Mouse (Mus musculus): ENCODE measurements around the gene Lhpp. TPM values are rescaled to one million over a fixed set of nuclear protein-coding genes. Genes with fewer than 3 reads are reported as not detected.
A peak's percentile ranks its signal among the peaks of the same experiment; 100 is the strongest.

The Lhpp gene
- polyA plus RNA-seq, 1 experiment from 2014 or later = 46.6 TPM

DNA sequence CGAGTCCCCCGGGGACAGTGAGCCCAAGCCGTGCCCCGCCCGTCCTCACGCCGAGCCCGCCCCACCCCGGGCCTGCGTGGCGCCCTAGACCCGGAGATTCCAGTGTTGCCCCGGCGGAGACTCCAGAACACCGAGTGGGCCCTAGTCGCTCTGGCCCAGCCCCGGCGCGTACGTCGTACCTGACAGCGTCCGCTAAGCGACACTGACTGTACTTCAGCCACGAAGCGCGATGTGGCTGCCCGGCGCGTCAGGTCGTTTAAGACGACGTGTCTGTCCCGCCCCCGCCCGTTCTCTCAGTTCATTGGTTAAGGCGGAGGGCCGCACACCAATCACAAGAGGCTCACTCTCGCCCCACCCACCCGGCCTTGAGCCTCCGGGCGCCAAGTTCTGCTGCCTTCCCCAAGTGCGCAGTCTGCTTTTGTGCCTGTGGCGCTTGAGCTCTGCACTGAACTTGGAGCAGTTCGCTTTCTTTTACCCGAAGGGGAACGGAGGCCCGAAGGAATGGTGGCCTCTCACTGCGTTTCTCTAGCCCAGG lies 34.3 kb upstream of the Lhpp start, which contains the start of gene Oat:
Oat (minus strand) TSS at position 283 of the 535 bp plus-strand sequence.
- H3K4me2 ChIP-seq (replicated peaks) = peak within 1 kb of the TSS; percentile 79
- peak; percentile 97 for ATAC-seq (ENCODE audit: low FRiP score)
- H3K4me1 ChIP-seq (replicated peaks; ENCODE audit: control insufficient read depth, insufficient read depth, low read length) = peaks cover 6% of the 10 kb centered on the region; the same call in 1 of the 2 replicates
- peak; percentile 92 for DNase-seq (ENCODE audit: low spot score)
- H3K27me3 ChIP-seq (ENCODE audit: control insufficient read depth, insufficient read depth, low read length) = 0 out of 2 replicates have a peak, but pooled peaks cover 5% of the 10 kb centered on the region
- H3K36me3 ChIP-seq (replicated peaks; ENCODE audit: control insufficient read depth, insufficient read depth) = no peaks in the 10 kb centered on the region
- H3K9ac ChIP-seq = peak within 1 kb of the TSS; percentile 66
- no peaks in the 10 kb centered on the region for H3K9me3 ChIP-seq (ENCODE audit: control insufficient read depth, low read length)
- H3K4me3 ChIP-seq (replicated peaks; ENCODE audit: low read length) = peak within 1 kb of the TSS; percentile 60
- 1% methylated on average over 49 of the region's 49 CpGs for WGBS
- peak within 1 kb of the TSS; percentile 92 for H3K27ac ChIP-seq

DNA sequence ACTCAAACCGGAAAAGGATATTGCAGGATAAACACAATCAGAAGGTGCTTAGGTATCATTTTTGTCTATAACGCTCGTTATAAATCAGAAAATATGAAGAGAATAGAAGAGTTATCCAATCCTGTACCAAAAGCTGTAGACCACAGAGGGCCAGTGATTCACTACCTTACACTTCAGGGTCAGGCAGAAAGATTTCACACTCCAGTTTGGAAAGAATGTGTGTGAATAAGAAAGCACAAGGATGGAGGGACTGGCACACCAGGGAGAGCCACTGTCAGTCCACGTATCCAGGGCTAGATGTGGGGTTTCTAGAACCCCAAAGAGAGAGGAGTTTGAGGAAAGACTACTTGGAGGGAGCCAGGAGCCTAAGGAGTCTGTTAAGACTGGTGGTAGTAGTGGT lies 33.5 kb upstream of the Lhpp start:
- Histone ChIP-seq H3K4me3 (replicated peaks; ENCODE audit: low read length) (no peak overlapping the region), H3K4me1 (replicated peaks; ENCODE audit: control insufficient read depth, insufficient read depth, low read length) (peaks cover 6% of the 10 kb centered on the region; the same call in 1 of the 2 replicates), H3K27ac (no peak overlapping the region), H3K4me2 (replicated peaks) (peak overlapping the region; percentile 79), H3K9ac (no peak overlapping the region), H3K9me3 (ENCODE audit: control insufficient read depth, low read length) (no peaks in the 10 kb centered on the region), H3K36me3 (replicated peaks; ENCODE audit: control insufficient read depth, insufficient read depth) (no peaks in the 10 kb centered on the region), H3K27me3 (ENCODE audit: control insufficient read depth, insufficient read depth, low read length) (0 out of 2 replicates have a peak, but pooled peaks cover 5% of the 10 kb centered on the region)
- ATAC-seq (ENCODE audit: low FRiP score) = no peak
- 60% methylated on average over 4 of the region's 4 CpGs for WGBS
- no peak for DNase-seq (ENCODE audit: low spot score)

DNA sequence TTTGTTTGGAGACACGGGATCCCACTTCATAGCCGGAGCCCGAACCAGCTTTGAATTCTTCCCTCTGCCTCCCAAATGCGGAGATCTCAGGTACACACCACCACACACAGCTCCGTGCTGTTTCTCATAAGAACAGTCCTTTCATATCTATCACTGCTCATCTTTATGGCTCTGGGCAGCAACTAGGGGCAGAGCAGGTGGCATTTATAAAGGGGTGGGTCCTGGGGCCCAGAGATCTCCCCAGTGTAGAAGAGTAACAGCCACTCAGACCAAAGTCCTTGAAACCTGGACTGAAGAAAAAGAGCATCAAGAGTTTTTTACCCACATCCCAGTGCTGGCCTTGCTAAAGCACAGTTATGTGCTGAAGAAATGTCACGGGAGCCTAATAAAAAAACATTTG lies 29.9 kb upstream of the Lhpp start:
- 83% methylated on average over 6 of the region's 6 CpGs for WGBS
- Histone ChIP-seq H3K27ac (no peak overlapping the region), H3K9me3 (ENCODE audit: control insufficient read depth, low read length) (no peaks in the 10 kb centered on the region), H3K27me3 (ENCODE audit: control insufficient read depth, insufficient read depth, low read length) (0 out of 2 replicates have a peak, but pooled peaks cover 5% of the 10 kb centered on the region), H3K4me1 (replicated peaks; ENCODE audit: control insufficient read depth, insufficient read depth, low read length) (peaks cover 1% of the 10 kb centered on the region; the same call in 1 of the 2 replicates), H3K9ac (no peak overlapping the region), H3K4me2 (replicated peaks) (no peak overlapping the region), H3K4me3 (replicated peaks; ENCODE audit: low read length) (no peak overlapping the region), H3K36me3 (replicated peaks; ENCODE audit: control insufficient read depth, insufficient read depth) (no peaks in the 10 kb centered on the region)
- ATAC-seq (ENCODE audit: low FRiP score) (no peak), DNase-seq (ENCODE audit: low spot score) (no peak)

DNA sequence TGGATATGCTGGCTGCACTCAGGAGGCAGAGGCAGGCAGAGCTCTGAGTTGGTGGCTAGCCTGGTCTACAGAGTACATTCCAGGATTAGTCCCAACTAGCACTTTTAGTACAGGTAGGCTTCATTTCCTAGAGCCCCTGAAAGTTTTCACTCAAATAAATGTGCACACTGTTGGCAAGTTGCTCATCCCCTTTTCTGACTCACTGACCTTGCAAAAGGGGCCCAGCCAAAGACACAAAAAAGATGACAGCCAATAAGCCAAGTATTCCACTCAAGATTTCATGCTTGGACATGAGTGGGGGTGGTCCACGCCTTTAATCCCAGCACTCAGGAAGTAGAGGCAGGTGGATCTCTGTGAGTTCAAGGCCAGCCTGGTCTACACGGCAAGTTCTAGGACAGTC lies 29.0 kb upstream of the Lhpp start:
- Histone ChIP-seq H3K36me3 (replicated peaks; ENCODE audit: control insufficient read depth, insufficient read depth) (no peaks in the 10 kb centered on the region), H3K4me1 (replicated peaks; ENCODE audit: control insufficient read depth, insufficient read depth, low read length) (no peaks in the 10 kb centered on the region), H3K4me2 (replicated peaks) (no peak overlapping the region), H3K27me3 (ENCODE audit: control insufficient read depth, insufficient read depth, low read length) (0 out of 2 replicates have a peak, but pooled peaks cover 5% of the 10 kb centered on the region), H3K27ac (no peak overlapping the region), H3K4me3 (replicated peaks; ENCODE audit: low read length) (no peak overlapping the region), H3K9ac (no peak overlapping the region), H3K9me3 (ENCODE audit: control insufficient read depth, low read length) (no peaks in the 10 kb centered on the region)
- no peak for DNase-seq (ENCODE audit: low spot score)
- 91% methylated on average over 2 of the region's 2 CpGs for WGBS
- no peak for ATAC-seq (ENCODE audit: low FRiP score)

DNA sequence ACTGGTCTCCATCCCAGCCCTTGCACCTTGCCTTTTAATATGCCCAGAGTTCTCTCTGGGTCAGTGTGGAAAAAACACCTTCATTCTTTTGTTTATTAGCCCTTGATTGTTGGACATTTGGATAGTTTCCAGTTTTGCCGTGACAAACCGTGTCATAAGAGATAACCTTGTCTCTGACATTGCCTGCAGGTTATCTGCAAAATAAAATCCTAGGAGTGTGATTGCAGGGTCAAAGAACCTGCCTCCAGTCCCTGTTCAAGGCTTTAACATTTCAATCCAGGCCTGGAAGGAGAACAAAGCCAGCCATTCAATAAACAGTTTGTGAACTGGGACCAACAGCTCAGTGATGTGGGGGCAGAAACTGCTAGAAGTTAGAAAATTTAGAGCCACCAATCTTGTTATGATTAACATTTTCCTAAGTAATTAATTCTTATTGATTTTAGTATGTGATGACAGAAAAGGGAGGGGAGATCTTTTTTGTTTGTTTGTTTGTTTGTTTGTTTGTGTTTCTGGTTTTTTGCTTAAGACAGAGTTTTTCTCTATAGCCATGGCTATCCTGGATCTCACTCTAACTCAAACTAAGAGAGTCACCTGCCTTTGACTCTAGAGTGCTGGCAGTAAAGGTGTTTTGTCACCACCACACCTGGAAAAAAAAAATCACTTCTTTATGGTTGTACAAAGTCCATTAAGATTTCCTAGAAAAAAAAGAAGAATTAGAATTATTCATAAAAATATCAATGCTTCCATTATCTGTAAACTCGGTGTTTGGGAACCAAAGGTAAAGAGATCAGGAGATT lies 24.5 kb upstream of the Lhpp start:
- 74% methylated on average over 3 of the region's 3 CpGs for WGBS
- Histone ChIP-seq H3K9me3 (ENCODE audit: control insufficient read depth, low read length) (no peaks in the 10 kb centered on the region), H3K9ac (no peak overlapping the region), H3K4me3 (replicated peaks; ENCODE audit: low read length) (no peak overlapping the region), H3K27me3 (ENCODE audit: control insufficient read depth, insufficient read depth, low read length) (no peaks in the 10 kb centered on the region), H3K27ac (no peak overlapping the region), H3K36me3 (replicated peaks; ENCODE audit: control insufficient read depth, insufficient read depth) (no peaks in the 10 kb centered on the region), H3K4me1 (replicated peaks; ENCODE audit: control insufficient read depth, insufficient read depth, low read length) (no peaks in the 10 kb centered on the region), H3K4me2 (replicated peaks) (no peak overlapping the region)
- DNase-seq (ENCODE audit: low spot score) = no peak
- no peak for ATAC-seq (ENCODE audit: low FRiP score)

DNA sequence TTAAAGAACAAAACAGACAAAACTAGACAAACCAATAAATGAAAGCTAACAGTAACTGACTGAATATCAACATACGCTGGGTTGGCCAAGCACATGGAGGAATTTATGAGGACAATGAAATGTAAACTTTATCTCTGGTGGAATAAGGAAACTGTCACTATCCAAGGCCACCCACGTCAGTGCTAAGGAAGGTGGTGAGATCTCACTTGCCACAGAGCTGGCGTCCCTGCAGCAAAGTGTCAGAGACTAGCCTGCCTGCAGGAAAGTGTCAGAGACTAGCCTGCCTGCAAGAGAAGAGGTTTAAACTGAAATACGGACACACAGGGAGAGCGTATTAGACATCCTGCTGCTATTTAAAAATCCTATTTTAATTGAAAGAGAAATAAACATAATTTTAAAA lies 23.3 kb upstream of the Lhpp start:
- H3K4me2 ChIP-seq (replicated peaks) = no peak overlapping the region
- H3K36me3 ChIP-seq (replicated peaks; ENCODE audit: control insufficient read depth, insufficient read depth) = no peaks in the 10 kb centered on the region
- H3K4me3 ChIP-seq (replicated peaks; ENCODE audit: low read length) = no peak overlapping the region
- no peak overlapping the region for H3K27ac ChIP-seq
- no peak overlapping the region for H3K9ac ChIP-seq
- WGBS = 74% methylated on average over 5 of the region's 5 CpGs
- no peak for ATAC-seq (ENCODE audit: low FRiP score)
- H3K4me1 ChIP-seq (replicated peaks; ENCODE audit: control insufficient read depth, insufficient read depth, low read length) = no peaks in the 10 kb centered on the region
- no peak for DNase-seq (ENCODE audit: low spot score)
- H3K9me3 ChIP-seq (ENCODE audit: control insufficient read depth, low read length) = no peaks in the 10 kb centered on the region
- H3K27me3 ChIP-seq (ENCODE audit: control insufficient read depth, insufficient read depth, low read length) = no peaks in the 10 kb centered on the region

DNA sequence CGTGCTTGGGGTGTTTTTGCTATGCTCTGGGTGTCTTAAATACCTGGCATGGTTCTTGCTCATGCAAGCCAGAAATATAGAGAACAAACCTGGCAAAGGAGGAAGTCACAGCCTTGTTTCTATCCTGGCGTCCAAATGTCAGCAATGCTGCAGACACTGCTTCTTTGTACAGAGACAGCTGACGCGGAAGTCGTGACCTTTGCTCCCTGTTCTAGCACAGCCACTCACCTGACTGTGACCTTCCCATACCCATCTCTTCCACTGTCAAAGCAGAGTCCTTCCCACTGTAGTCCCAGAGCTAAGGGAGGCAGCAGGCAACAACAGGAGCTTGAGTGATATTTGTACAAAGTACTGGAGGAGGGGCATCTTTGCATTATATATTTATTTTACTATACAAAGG lies 20.8 kb upstream of the Lhpp start:
- Histone ChIP-seq H3K9ac (no peak overlapping the region), H3K27ac (no peak overlapping the region), H3K4me2 (replicated peaks) (no peak overlapping the region), H3K4me3 (replicated peaks; ENCODE audit: low read length) (no peak overlapping the region), H3K27me3 (ENCODE audit: control insufficient read depth, insufficient read depth, low read length) (no peaks in the 10 kb centered on the region), H3K36me3 (replicated peaks; ENCODE audit: control insufficient read depth, insufficient read depth) (no peaks in the 10 kb centered on the region), H3K9me3 (ENCODE audit: control insufficient read depth, low read length) (no peaks in the 10 kb centered on the region), H3K4me1 (replicated peaks; ENCODE audit: control insufficient read depth, insufficient read depth, low read length) (no peaks in the 10 kb centered on the region)
- WGBS = 61% methylated on average over 5 of the region's 5 CpGs
- DNase-seq (ENCODE audit: low spot score) (no peak), ATAC-seq (ENCODE audit: low FRiP score) (no peak)

DNA sequence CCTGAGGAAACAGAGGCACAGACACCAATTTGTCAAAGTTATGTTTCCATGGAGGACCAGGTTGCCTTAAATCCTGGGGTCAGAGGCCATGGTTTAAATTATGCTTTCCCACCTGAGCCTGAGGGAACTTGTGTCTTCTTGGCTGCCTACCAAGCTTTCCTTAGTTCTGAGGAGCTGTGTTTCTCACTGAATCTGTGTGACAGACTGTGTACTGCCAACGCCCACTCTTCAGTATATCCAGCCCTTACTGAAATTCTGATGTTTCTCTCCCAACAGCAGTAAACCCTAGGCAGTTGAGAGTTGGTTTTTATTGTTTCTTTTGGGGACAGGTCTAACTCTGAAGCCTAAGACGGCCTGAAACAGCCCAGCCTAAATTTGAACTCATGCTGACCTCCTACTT lies 16.7 kb upstream of the Lhpp start:
- peaks cover 37% of the 10 kb centered on the region for H3K27me3 ChIP-seq (ENCODE audit: control insufficient read depth, insufficient read depth, low read length)
- no peak overlapping the region for H3K9ac ChIP-seq
- H3K27ac ChIP-seq = no peak overlapping the region
- ATAC-seq (ENCODE audit: low FRiP score) (no peak), DNase-seq (ENCODE audit: low spot score) (no peak)
- H3K4me2 ChIP-seq (replicated peaks) = no peak overlapping the region
- no peaks in the 10 kb centered on the region for H3K9me3 ChIP-seq (ENCODE audit: control insufficient read depth, low read length)
- peaks cover 15% of the 10 kb centered on the region for H3K4me1 ChIP-seq (replicated peaks; ENCODE audit: control insufficient read depth, insufficient read depth, low read length)
- no peak overlapping the region for H3K4me3 ChIP-seq (replicated peaks; ENCODE audit: low read length)
- WGBS = 75% methylated on average over 2 of the region's 2 CpGs
- H3K36me3 ChIP-seq (replicated peaks; ENCODE audit: control insufficient read depth, insufficient read depth) = no peaks in the 10 kb centered on the region

DNA sequence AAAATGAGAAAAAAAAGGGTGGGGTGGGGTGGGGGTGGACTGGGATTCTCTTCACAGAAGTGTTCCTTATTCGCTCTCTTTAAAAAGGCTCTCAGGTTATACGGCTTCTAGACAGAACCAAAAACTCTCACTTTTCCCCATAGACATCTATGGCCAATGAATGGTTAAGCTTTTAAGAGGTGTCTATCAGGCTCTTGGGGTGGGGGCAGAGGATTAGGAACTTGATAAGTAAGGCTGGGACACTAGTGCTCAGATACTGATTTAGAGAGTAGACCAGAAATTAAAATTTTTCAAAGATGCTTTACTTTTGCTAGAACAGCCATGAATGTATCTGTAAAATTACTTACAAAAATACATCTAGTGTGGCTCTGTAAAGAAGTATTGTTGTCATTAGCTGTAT lies 16.1 kb upstream of the Lhpp start:
- H3K27ac ChIP-seq = no peak overlapping the region
- peaks cover 17% of the 10 kb centered on the region for H3K4me1 ChIP-seq (replicated peaks; ENCODE audit: control insufficient read depth, insufficient read depth, low read length)
- no peak overlapping the region for H3K9ac ChIP-seq
- no peak overlapping the region for H3K4me2 ChIP-seq (replicated peaks)
- DNase-seq (ENCODE audit: low spot score) (no peak), ATAC-seq (ENCODE audit: low FRiP score) (no peak)
- H3K9me3 ChIP-seq (ENCODE audit: control insufficient read depth, low read length) = no peaks in the 10 kb centered on the region
- no peak overlapping the region for H3K4me3 ChIP-seq (replicated peaks; ENCODE audit: low read length)
- WGBS = 93% methylated on average over 2 of the region's 2 CpGs
- H3K27me3 ChIP-seq (ENCODE audit: control insufficient read depth, insufficient read depth, low read length) = peaks cover 43% of the 10 kb centered on the region
- no peaks in the 10 kb centered on the region for H3K36me3 ChIP-seq (replicated peaks; ENCODE audit: control insufficient read depth, insufficient read depth)
